Mouse (Mus musculus) left cerebral cortex, adult 18-20 months (tissue): ENCODE data around the gene Dcun1d4. TPM values are rescaled to one million over a fixed set of nuclear protein-coding genes. Genes with fewer than 3 reads are reported as not detected.
"Not testable (repeated sequence)": the region's sequence is repeated elsewhere in the genome, so short reads cannot be mapped to it uniquely, and the experiment has no call there.

Experiments
- DNase-seq, 2 experiments: peaks; one replicate each; pipeline ENCODE4 v3.0.0; 2021 to 2022; ENCODE audit warnings: low spot score in 2 of 2, mixed read lengths in 1 of 2
- total RNA-seq, 2 experiments: library from RNA; stranded (reverse); gene quantifications; 2 replicates each; pipeline ENCODE4 v1.2.3; 2021

Gene Dcun1d4
- total RNA-seq, 2 experiments from 2014 or later = 132 to 133 TPM

GRCm38 (mm10) chr5:73544111-73544753 lies 63.4 kb downstream of the Dcun1d4 start:
- no peak for DNase-seq

- no peak for DNase-seq
These were observed 64.8 kb downstream of the Dcun1d4 start for GRCm38 (mm10) chr5:73545641-73546040.

GRCm38 (mm10) chr5:73547252-73547651 lies 66.5 kb downstream of the Dcun1d4 start:
- DNase-seq = no peak

- DNase-seq = no peak
These were observed 67.4 kb downstream of the Dcun1d4 start for GRCm38 (mm10) chr5:73548237-73548636.

GRCm38 (mm10) chr5:73548838-73549237 lies 68.0 kb downstream of the Dcun1d4 start:
- DNase-seq = no peak

GRCm38 (mm10) chr5:73551836-73552235 lies 71.0 kb downstream of the Dcun1d4 start:
- DNase-seq = no peak

- no peak for DNase-seq
These were observed 73.1 kb downstream of the Dcun1d4 start for GRCm38 (mm10) chr5:73553903-73554302.

- no peak for DNase-seq
These were observed 74.5 kb downstream of the Dcun1d4 start for GRCm38 (mm10) chr5:73555096-73555852.

- no peak for DNase-seq
These were observed 76.1 kb downstream of the Dcun1d4 start for GRCm38 (mm10) chr5:73556733-73557425.

- DNase-seq = no peak
These were observed 78.0 kb downstream of the Dcun1d4 start for GRCm38 (mm10) chr5:73558756-73559155.

- DNase-seq = no peak
These were observed 83.2 kb downstream of the Dcun1d4 start for GRCm38 (mm10) chr5:73564038-73564437.

GRCm38 (mm10) chr5:73566119-73566518 lies 85.3 kb downstream of the Dcun1d4 start:
- no peak for DNase-seq

- no peak for DNase-seq
These were observed 86.1 kb downstream of the Dcun1d4 start for GRCm38 (mm10) chr5:73566892-73567291.

GRCm38 (mm10) chr5:73569181-73569580 lies 88.4 kb downstream of the Dcun1d4 start:
- no peak for DNase-seq

- no peak for DNase-seq
These were observed 90.8 kb downstream of the Dcun1d4 start for GRCm38 (mm10) chr5:73571395-73572156.

GRCm38 (mm10) chr5:73572846-73573245 lies 92.0 kb downstream of the Dcun1d4 start:
- no peak for DNase-seq

GRCm38 (mm10) chr5:73573789-73574188 lies 93.0 kb downstream of the Dcun1d4 start:
- DNase-seq = no peak

- no peak for DNase-seq
These were observed 93.8 kb downstream of the Dcun1d4 start for GRCm38 (mm10) chr5:73574616-73575015.

- DNase-seq = peak; percentile 41 to 52
These were observed 95.9 kb downstream of the Dcun1d4 start for GRCm38 (mm10) chr5:73576708-73577107.

- DNase-seq = peak in 1 of 2 experiments; percentile 24
These were observed 97.3 kb downstream of the Dcun1d4 start for GRCm38 (mm10) chr5:73578131-73578530.

- DNase-seq = not testable (repeated sequence)
These were observed 103.2 kb downstream of the Dcun1d4 start for GRCm38 (mm10) chr5:73584011-73584410.
